Mouse (Mus musculus): Measurements from ENCODE around the gene Ctbp1. TPM values are rescaled to one million over a fixed set of nuclear protein-coding genes. Genes with fewer than 3 reads are reported as not detected.

Ctbp1 gene
- polyA plus RNA-seq, 1 experiment from 2014 or later = 194 TPM

GRCm38 (mm10) chr5:33225673-33226072 is 49.1 kb downstream of the Ctbp1 start:
- H3K4me3 ChIP-seq (ENCODE audit: low read depth, low read length) = no peak overlapping the region
- H3K36me3 ChIP-seq (ENCODE audit: insufficient read depth, low read length) = no peaks in the 10 kb centered on the region
- H3K4me1 ChIP-seq (ENCODE audit: insufficient read depth, low read depth, low read length) = peaks cover 4% of the 10 kb centered on the region; the same call in 1 of the 2 replicates
- no peaks in the 10 kb centered on the region for H3K27me3 ChIP-seq (replicated peaks; ENCODE audit: insufficient read depth, low read length)
- no peak overlapping the region for H3K4me2 ChIP-seq (replicated peaks; ENCODE audit: low read depth, low read length)
- no peak for DNase-seq (ENCODE audit: low spot score)
- H3K9ac ChIP-seq (replicated peaks; ENCODE audit: low read depth) = no peak overlapping the region
- TF ChIP-seq EP300 (IDR thresholded peaks at IDR 0.05) = no peak
- no peak for TF ChIP-seq CTCF (IDR thresholded peaks at IDR 0.05)
- H3K27ac ChIP-seq (ENCODE audit: low read length) = no peak overlapping the region
- no peak for ATAC-seq
- H3K9me3 ChIP-seq (ENCODE audit: low read length) = no peaks in the 10 kb centered on the region
- 77% methylated on average over 5 of the region's 5 CpGs for WGBS

GRCm38 (mm10) chr5:33224491-33224890 is 50.3 kb downstream of the Ctbp1 start:
- ATAC-seq = no peak
- DNase-seq (ENCODE audit: low spot score) = no peak

GRCm38 (mm10) chr5:33222841-33223744 is 51.7 kb downstream of the Ctbp1 start:
- no peak overlapping the region for H3K9ac ChIP-seq (replicated peaks; ENCODE audit: low read depth)
- H3K9me3 ChIP-seq (ENCODE audit: low read length) = no peaks in the 10 kb centered on the region
- H3K4me1 ChIP-seq (ENCODE audit: insufficient read depth, low read depth, low read length) = peaks cover 7% of the 10 kb centered on the region; the same call in 1 of the 2 replicates
- no peaks in the 10 kb centered on the region for H3K27me3 ChIP-seq (replicated peaks; ENCODE audit: insufficient read depth, low read length)
- WGBS = 40% methylated on average over 9 of the region's 9 CpGs
- H3K4me3 ChIP-seq (ENCODE audit: low read depth, low read length) = no peak overlapping the region
- TF ChIP-seq CTCF (IDR thresholded peaks at IDR 0.05) (no peak), EP300 (IDR thresholded peaks at IDR 0.05) (0 out of 2 replicates have a peak, but pooled peaks have one; percentile 22)
- H3K36me3 ChIP-seq (ENCODE audit: insufficient read depth, low read length) = no peaks in the 10 kb centered on the region
- DNase-seq (ENCODE audit: low spot score) = peak; percentile 51
- no peak for ATAC-seq
- H3K27ac ChIP-seq (ENCODE audit: low read length) = peak overlapping the region; percentile 43; the same call in 1 of the 2 replicates
- no peak overlapping the region for H3K4me2 ChIP-seq (replicated peaks; ENCODE audit: low read depth, low read length)

More at GRCm38 (mm10) chr5:33224491-33224890, 50.3 kb downstream of the Ctbp1 start:
- TF ChIP-seq EP300 (IDR thresholded peaks at IDR 0.05) = no peak
- TF ChIP-seq CTCF (IDR thresholded peaks at IDR 0.05) = no peak
- H3K9ac ChIP-seq (replicated peaks; ENCODE audit: low read depth) = no peak overlapping the region
- 76% methylated on average over 7 of the region's 7 CpGs for WGBS
- no peaks in the 10 kb centered on the region for H3K27me3 ChIP-seq (replicated peaks; ENCODE audit: insufficient read depth, low read length)
- H3K9me3 ChIP-seq (ENCODE audit: low read length) = no peaks in the 10 kb centered on the region
- no peaks in the 10 kb centered on the region for H3K36me3 ChIP-seq (ENCODE audit: insufficient read depth, low read length)
- H3K4me3 ChIP-seq (ENCODE audit: low read depth, low read length) = no peak overlapping the region
- H3K4me2 ChIP-seq (replicated peaks; ENCODE audit: low read depth, low read length) = no peak overlapping the region
- H3K27ac ChIP-seq (ENCODE audit: low read length) = no peak overlapping the region
- H3K4me1 ChIP-seq (ENCODE audit: insufficient read depth, low read depth, low read length) = peaks cover 4% of the 10 kb centered on the region; the same call in 1 of the 2 replicates

- Histone ChIP-seq H3K4me2 (replicated peaks; ENCODE audit: low read depth, low read length) (no peak overlapping the region), H3K4me3 (ENCODE audit: low read depth, low read length) (no peak overlapping the region), H3K4me1 (ENCODE audit: insufficient read depth, low read depth, low read length) (peaks cover 9% of the 10 kb centered on the region; the same call in 1 of the 2 replicates), H3K9ac (replicated peaks; ENCODE audit: low read depth) (no peak overlapping the region), H3K36me3 (ENCODE audit: insufficient read depth, low read length) (no peaks in the 10 kb centered on the region), H3K9me3 (ENCODE audit: low read length) (no peaks in the 10 kb centered on the region), H3K27ac (ENCODE audit: low read length) (no peak overlapping the region), H3K27me3 (replicated peaks; ENCODE audit: insufficient read depth, low read length) (no peaks in the 10 kb centered on the region)
- ATAC-seq (no peak), DNase-seq (ENCODE audit: low spot score) (peak; percentile 30)
- TF ChIP-seq EP300 (IDR thresholded peaks at IDR 0.05) (no peak), CTCF (IDR thresholded peaks at IDR 0.05) (no peak)
- 18% methylated on average over 6 of the region's 6 CpGs for WGBS
Observed at GRCm38 (mm10) chr5:33222389-33222788, 52.4 kb downstream of the Ctbp1 start.

- H3K9me3 ChIP-seq (ENCODE audit: low read length) = no peaks in the 10 kb centered on the region
- no peaks in the 10 kb centered on the region for H3K27me3 ChIP-seq (replicated peaks; ENCODE audit: insufficient read depth, low read length)
- H3K4me3 ChIP-seq (ENCODE audit: low read depth, low read length) = no peak overlapping the region
- peak; percentile 36 for ATAC-seq
- H3K36me3 ChIP-seq (ENCODE audit: insufficient read depth, low read length) = no peaks in the 10 kb centered on the region
- TF ChIP-seq EP300 (IDR thresholded peaks at IDR 0.05) (no peak), CTCF (IDR thresholded peaks at IDR 0.05) (no peak)
- DNase-seq (ENCODE audit: low spot score) = peak; percentile 53
- peak overlapping the region; percentile 84 for H3K27ac ChIP-seq (ENCODE audit: low read length)
- no peak overlapping the region for H3K9ac ChIP-seq (replicated peaks; ENCODE audit: low read depth)
- H3K4me2 ChIP-seq (replicated peaks; ENCODE audit: low read depth, low read length) = no peak overlapping the region
- peaks cover 9% of the 10 kb centered on the region; the same call in 1 of the 2 replicates for H3K4me1 ChIP-seq (ENCODE audit: insufficient read depth, low read depth, low read length)
- WGBS = 60% methylated on average over 10 of the region's 10 CpGs
Observed at GRCm38 (mm10) chr5:33220350-33221044, 54.3 kb downstream of the Ctbp1 start.

- Histone ChIP-seq H3K4me2 (replicated peaks; ENCODE audit: low read depth, low read length) (no peak overlapping the region), H3K27ac (ENCODE audit: low read length) (peak overlapping the region; percentile 84; the same call in 1 of the 2 replicates), H3K4me1 (ENCODE audit: insufficient read depth, low read depth, low read length) (peaks cover 9% of the 10 kb centered on the region; the same call in 1 of the 2 replicates), H3K4me3 (ENCODE audit: low read depth, low read length) (no peak overlapping the region), H3K36me3 (ENCODE audit: insufficient read depth, low read length) (no peaks in the 10 kb centered on the region), H3K9me3 (ENCODE audit: low read length) (no peaks in the 10 kb centered on the region), H3K9ac (replicated peaks; ENCODE audit: low read depth) (no peak overlapping the region), H3K27me3 (replicated peaks; ENCODE audit: insufficient read depth, low read length) (no peaks in the 10 kb centered on the region)
- TF ChIP-seq EP300 (IDR thresholded peaks at IDR 0.05) = no peak
- no peak for TF ChIP-seq CTCF (IDR thresholded peaks at IDR 0.05)
- ATAC-seq (no peak), DNase-seq (ENCODE audit: low spot score) (no peak)
- WGBS = 90% methylated on average over 4 of the region's 4 CpGs
Observed at GRCm38 (mm10) chr5:33219831-33220230, 55.0 kb downstream of the Ctbp1 start.

Measured in lung, postnatal 0 days (tissue).